Mouse (Mus musculus): ENCODE data around the gene Eif2b2. TPM values are rescaled to one million over a fixed set of nuclear protein-coding genes. Genes with fewer than 3 reads are reported as not detected.
A peak's percentile ranks its signal among the peaks of the same experiment; 100 is the strongest.

Eif2b2 gene
- polyA plus RNA-seq, 1 experiment from 2014 or later = 60.0 TPM

DNA sequence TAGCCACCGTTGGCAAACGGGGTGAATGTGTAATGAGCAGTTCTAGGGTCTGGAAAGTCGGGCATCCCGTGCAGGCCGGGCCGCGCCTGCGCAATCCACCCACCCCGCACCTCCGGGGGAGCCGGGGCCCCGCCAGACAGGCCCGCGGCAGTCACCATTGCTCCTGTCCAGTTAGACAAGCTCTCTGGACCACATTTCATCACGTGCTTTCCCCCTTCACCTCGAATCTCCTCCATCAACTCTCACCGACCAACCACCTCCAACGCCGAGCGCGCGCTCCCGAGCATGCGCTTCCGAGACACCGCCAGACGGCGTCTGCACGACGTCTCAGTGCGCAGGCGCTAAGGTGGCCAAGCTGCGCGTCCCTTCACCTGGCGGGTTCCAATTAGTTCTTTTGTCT, 51.0 kb downstream of the Eif2b2 start, which contains the start of gene Mlh3:
TSS of gene Mlh3 (minus strand) at position 281 of the 400 bp plus-strand sequence.
- Histone ChIP-seq H3K9ac (ENCODE audit: low read length) (peak within 1 kb of the TSS; percentile 81), H3K4me1 (ENCODE audit: control insufficient read depth in 2 of 2, insufficient read depth in 2 of 2, low read length in 2 of 2) (peaks cover 2 to 8% of the 10 kb centered on the region in 2 experiments; a peak in 3 of 4 replicates), H3K9me3 (ENCODE audit: control insufficient read depth, low read length) (peaks cover 3% of the 10 kb centered on the region; the same call in 1 of the 2 replicates), H3K27ac (replicated peaks in 1 of 2; ENCODE audit: control insufficient read depth in 1 of 2, insufficient read depth in 1 of 2, low read depth in 2 of 2, low read length in 2 of 2) (peak within 1 kb of the TSS; percentile 75 to 79), H3K4me3 (ENCODE audit: control insufficient read depth in 1 of 2, insufficient read depth in 1 of 2, low read depth in 1 of 2, low read length in 2 of 2) (peak within 1 kb of the TSS; percentile 64 to 95), H3K4me2 (ENCODE audit: low read length) (peak within 1 kb of the TSS; percentile 74), H3K36me3 (ENCODE audit: control insufficient read depth, insufficient read depth, low read length) (0 out of 2 replicates have a peak, but pooled peaks cover 7% of the 10 kb centered on the region), H3K27me3 (ENCODE audit: control insufficient read depth, insufficient read depth, low read length) (no peaks in the 10 kb centered on the region)
- 1% methylated on average over 35 of the region's 35 CpGs for WGBS
- ATAC-seq (ENCODE audit: insufficient number of reproducible peaks, insufficient read depth, low FRiP score, low read depth) = peak; percentile 68

DNA sequence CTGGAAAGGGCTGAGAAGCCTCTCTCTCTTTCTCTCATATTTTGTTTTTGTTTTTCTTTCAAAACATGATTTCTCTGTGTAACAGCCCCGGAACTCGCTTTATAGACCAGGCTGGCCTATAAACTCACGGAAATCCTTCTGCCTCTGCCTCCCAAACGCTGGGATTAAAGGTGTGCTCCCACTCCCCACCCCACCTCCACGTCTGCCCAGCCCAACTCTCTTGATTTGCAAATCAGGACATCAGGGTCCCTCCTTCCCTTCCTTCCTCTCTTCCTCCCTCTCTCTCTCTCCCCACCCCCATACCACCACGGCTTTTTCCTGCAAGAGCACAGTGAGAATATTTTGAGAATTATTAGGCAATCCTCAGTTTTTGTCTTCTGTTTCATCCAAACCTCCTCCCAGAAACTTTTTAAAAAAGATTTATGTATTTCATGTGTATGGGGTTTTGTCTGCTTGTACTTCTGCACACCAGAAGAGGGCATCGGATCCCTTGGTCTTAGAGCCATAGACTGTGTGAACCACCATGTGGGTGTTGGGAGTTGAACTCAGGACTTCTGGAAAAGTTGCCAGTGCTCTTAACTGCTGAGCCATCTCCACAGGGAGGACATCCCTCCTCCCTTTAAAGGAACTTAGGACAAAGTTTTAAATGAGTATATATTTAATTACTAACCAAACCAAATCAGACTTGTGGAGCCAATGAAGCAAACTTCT, 52.0 kb downstream of the Eif2b2 start:
- Histone ChIP-seq H3K36me3 (ENCODE audit: control insufficient read depth, insufficient read depth, low read length) (peaks cover 16% of the 10 kb centered on the region), H3K4me1 (ENCODE audit: control insufficient read depth in 2 of 2, insufficient read depth in 2 of 2, low read length in 2 of 2) (peaks cover 2 to 4% of the 10 kb centered on the region in 2 experiments; a peak in 3 of 4 replicates), H3K4me2 (ENCODE audit: low read length) (no peak overlapping the region), H3K9ac (ENCODE audit: low read length) (no peak overlapping the region), H3K27me3 (ENCODE audit: control insufficient read depth, insufficient read depth, low read length) (no peaks in the 10 kb centered on the region), H3K9me3 (ENCODE audit: control insufficient read depth, low read length) (peaks cover 3% of the 10 kb centered on the region; the same call in 1 of the 2 replicates), H3K4me3 (ENCODE audit: control insufficient read depth in 1 of 2, insufficient read depth in 1 of 2, low read depth in 1 of 2, low read length in 2 of 2) (no peak overlapping the region), H3K27ac (replicated peaks in 1 of 2; ENCODE audit: control insufficient read depth in 1 of 2, insufficient read depth in 1 of 2, low read depth in 2 of 2, low read length in 2 of 2) (no peak overlapping the region)
- no peak for ATAC-seq (ENCODE audit: insufficient number of reproducible peaks, insufficient read depth, low FRiP score, low read depth)
- WGBS = 65% methylated on average over 7 of the region's 7 CpGs

DNA sequence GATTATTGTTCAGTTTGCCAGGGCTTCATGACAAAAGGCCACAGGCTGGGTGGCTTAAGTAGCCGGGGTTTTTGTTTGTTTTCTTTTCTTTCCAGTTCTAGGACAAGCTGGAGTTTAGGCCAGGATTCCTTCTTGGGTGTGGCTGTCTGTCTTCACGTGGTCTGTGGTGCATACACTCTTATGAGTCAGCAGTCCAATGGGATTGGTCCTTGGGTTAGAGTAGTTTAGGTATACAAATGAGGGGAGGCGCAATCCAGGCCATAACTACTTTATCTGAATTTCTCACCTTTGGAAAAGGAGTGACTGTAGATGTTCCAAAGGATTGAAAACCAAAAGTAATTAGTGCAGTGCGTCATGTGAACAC, 52.5 kb downstream of the Eif2b2 start:
- Histone ChIP-seq H3K27ac (replicated peaks in 1 of 2; ENCODE audit: control insufficient read depth in 1 of 2, insufficient read depth in 1 of 2, low read depth in 2 of 2, low read length in 2 of 2) (no peak overlapping the region), H3K36me3 (ENCODE audit: control insufficient read depth, insufficient read depth, low read length) (peaks cover 19% of the 10 kb centered on the region), H3K4me2 (ENCODE audit: low read length) (no peak overlapping the region), H3K4me1 (ENCODE audit: control insufficient read depth in 2 of 2, insufficient read depth in 2 of 2, low read length in 2 of 2) (peaks cover 2 to 4% of the 10 kb centered on the region in 2 experiments; a peak in 3 of 4 replicates), H3K9me3 (ENCODE audit: control insufficient read depth, low read length) (peaks cover 3% of the 10 kb centered on the region; the same call in 1 of the 2 replicates), H3K4me3 (ENCODE audit: control insufficient read depth in 1 of 2, insufficient read depth in 1 of 2, low read depth in 1 of 2, low read length in 2 of 2) (no peak overlapping the region), H3K9ac (ENCODE audit: low read length) (no peak overlapping the region), H3K27me3 (ENCODE audit: control insufficient read depth, insufficient read depth, low read length) (no peaks in the 10 kb centered on the region)
- WGBS = 61% methylated on average over 4 of the region's 4 CpGs
- ATAC-seq (ENCODE audit: insufficient number of reproducible peaks, insufficient read depth, low FRiP score, low read depth) = no peak

- ATAC-seq (ENCODE audit: insufficient number of reproducible peaks, insufficient read depth, low FRiP score, low read depth) = no peak
- peaks cover 30% of the 10 kb centered on the region for H3K36me3 ChIP-seq (ENCODE audit: control insufficient read depth, insufficient read depth, low read length)
- peaks cover 3% of the 10 kb centered on the region; the same call in 1 of the 2 replicates for H3K9me3 ChIP-seq (ENCODE audit: control insufficient read depth, low read length)
- H3K27me3 ChIP-seq (ENCODE audit: control insufficient read depth, insufficient read depth, low read length) = no peaks in the 10 kb centered on the region
- peaks cover 2 to 4% of the 10 kb centered on the region in 2 experiments; a peak in 3 of 4 replicates for H3K4me1 ChIP-seq (ENCODE audit: control insufficient read depth in 2 of 2, insufficient read depth in 2 of 2, low read length in 2 of 2)
- no peak overlapping the region for H3K4me3 ChIP-seq (ENCODE audit: control insufficient read depth in 1 of 2, insufficient read depth in 1 of 2, low read depth in 1 of 2, low read length in 2 of 2)
- no peak overlapping the region for H3K27ac ChIP-seq (replicated peaks in 1 of 2; ENCODE audit: control insufficient read depth in 1 of 2, insufficient read depth in 1 of 2, low read depth in 2 of 2, low read length in 2 of 2)
- no peak overlapping the region for H3K9ac ChIP-seq (ENCODE audit: low read length)
- 52% methylated on average over 10 of the region's 10 CpGs for WGBS
- no peak overlapping the region for H3K4me2 ChIP-seq (ENCODE audit: low read length)
Observed at GRCm38 (mm10) chr12:85273508-85273907, 54.2 kb downstream of the Eif2b2 start.

Small RNA genes within 50 kb of the gene (microRNA-seq; reads per million reads assigned to microRNA genes)
- gene Mir6938 = not detected

Other genes starting within 250 kb of the Eif2b2 start
- 88.8 and 91.9 TPM in 2 replicates for gene Fcf1, start 248.6 kb upstream of the Eif2b2 start, polyA plus RNA-seq (2014; fragmentation: Nextera tagmentation; extraction: Ambion mirVana)
- gene Arel1, start 248.6 kb upstream of the Eif2b2 start, polyA plus RNA-seq (2014; fragmentation: Nextera tagmentation; extraction: Ambion mirVana) = 13.2 and 13.7 TPM in 2 replicates
- 25.7 and 27.1 TPM in 2 replicates for gene Ylpm1, start 223.2 kb upstream of the Eif2b2 start, polyA plus RNA-seq (2014; fragmentation: Nextera tagmentation; extraction: Ambion mirVana)
- 1.9 and 2.9 TPM in 2 replicates for gene Prox2, start 108.7 kb upstream of the Eif2b2 start, polyA plus RNA-seq (2014; fragmentation: Nextera tagmentation; extraction: Ambion mirVana)
- gene Dlst, start 108.6 kb upstream of the Eif2b2 start, polyA plus RNA-seq (2014; fragmentation: Nextera tagmentation; extraction: Ambion mirVana) = 197 and 203 TPM in 2 replicates
- gene Rps6kl1, start 68.2 kb upstream of the Eif2b2 start, polyA plus RNA-seq (2014; fragmentation: Nextera tagmentation; extraction: Ambion mirVana) = 0.77 and 1.1 TPM in 2 replicates
- gene Pgf, start 41.7 kb upstream of the Eif2b2 start, polyA plus RNA-seq (2014; fragmentation: Nextera tagmentation; extraction: Ambion mirVana) = 8.9 and 10.6 TPM in 2 replicates
- 6.2 and 7.6 TPM in 2 replicates for gene Mlh3, start 51.1 kb downstream of the Eif2b2 start, polyA plus RNA-seq (2014; fragmentation: Nextera tagmentation; extraction: Ambion mirVana)
- 70.0 and 79.7 TPM in 2 replicates for gene Acyp1, start 69.0 kb downstream of the Eif2b2 start, polyA plus RNA-seq (2014; fragmentation: Nextera tagmentation; extraction: Ambion mirVana)
- gene Zc2hc1c, start 69.1 kb downstream of the Eif2b2 start, polyA plus RNA-seq (2014; fragmentation: Nextera tagmentation; extraction: Ambion mirVana) = 0.93 and 1.1 TPM in 2 replicates
- 16.8 and 17.3 TPM in 2 replicates for gene Nek9, start 119.9 kb downstream of the Eif2b2 start, polyA plus RNA-seq (2014; fragmentation: Nextera tagmentation; extraction: Ambion mirVana)
- gene Tmed10, start 155.4 kb downstream of the Eif2b2 start, polyA plus RNA-seq (2014; fragmentation: Nextera tagmentation; extraction: Ambion mirVana) = 281 and 320 TPM in 2 replicates

All from heart, embryonic 14.5 days (tissue).